Mouse (Mus musculus) cortical plate, adult 2 months (tissue): Measurements from ENCODE around the gene Nmnat3. TPM values are rescaled to one million over a fixed set of nuclear protein-coding genes. Genes with fewer than 3 reads are reported as not detected.
"Not testable (repeated sequence)": the region's sequence is repeated elsewhere in the genome, so short reads cannot be mapped to it uniquely, and the experiment has no call there.

Experiments
- H3K27ac ChIP-seq: fragments of 200-500 bp; 2 replicates; pipeline ENCODE4 v1.5.1; 2012; ENCODE audit warnings: low read length, control low read depth, inconsistent platforms; ENCODE audit not compliant: insufficient read depth
- H3K4me1 ChIP-seq: fragments of 200-500 bp; 2 replicates; pipeline ENCODE4 v1.6.1; 2011; ENCODE audit warnings: low read length; ENCODE audit not compliant: control insufficient read depth, insufficient read depth
- H3K4me3 ChIP-seq: fragments of 200-500 bp; 2 replicates; pipeline ENCODE4 v1.5.1; 2011; ENCODE audit warnings: mild to moderate bottlenecking, low read length, control low read depth; ENCODE audit not compliant: insufficient read depth
- CTCF ChIP-seq: fragments of 200-500 bp; IDR thresholded peaks from 2 replicates; pipeline ENCODE4 v1.5.1; 2011; ENCODE audit warnings: mild to moderate bottlenecking, control low read depth, low read length; ENCODE audit not compliant: insufficient read depth; ENCODE audit errors: extremely low read depth
- POLR2A ChIP-seq: fragments of 200-500 bp; IDR thresholded peaks from 2 replicates; pipeline ENCODE4 v1.6.1; 2011; ENCODE audit warnings: mild to moderate bottlenecking, low read length, control low read depth; ENCODE audit not compliant: insufficient read depth; ENCODE audit errors: extremely low read depth
- polyA plus RNA-seq: library from polyadenylated mRNA; depleted of rRNA; stranded (reverse); fragments of >200 nt; gene quantifications from 2 replicates; pipeline ENCODE4 v1.2.3, GENCODE M21; 2012; rRNA removed

Gene Nmnat3
- polyA plus RNA-seq = 2.9 and 3.1 TPM in 2 replicates

DNA sequence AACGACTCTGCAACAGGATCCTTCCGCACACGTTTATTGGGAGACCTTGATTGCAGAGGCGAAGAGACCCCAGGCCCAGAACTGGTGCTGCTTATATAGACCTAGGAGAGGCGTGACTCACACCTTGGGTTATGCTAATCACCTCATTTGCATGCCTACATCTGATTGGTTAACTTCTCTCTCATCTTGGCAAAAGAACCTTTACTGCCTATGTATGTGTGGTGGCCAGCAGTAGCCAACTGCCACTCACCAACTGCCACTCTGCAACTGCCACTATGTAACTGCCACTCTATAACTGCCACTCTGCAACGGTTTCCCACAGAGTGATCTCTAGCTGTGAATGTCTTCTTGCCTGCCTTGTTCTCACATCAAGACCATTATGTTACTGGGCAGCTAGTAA is at the start of gene Nmnat3:
Gene Nmnat3, plus strand, starts transcription at position 301 of the 400 bp plus-strand sequence.
- not testable (repeated sequence) for H3K27ac ChIP-seq, H3K4me3 ChIP-seq, H3K4me1 ChIP-seq

DNA sequence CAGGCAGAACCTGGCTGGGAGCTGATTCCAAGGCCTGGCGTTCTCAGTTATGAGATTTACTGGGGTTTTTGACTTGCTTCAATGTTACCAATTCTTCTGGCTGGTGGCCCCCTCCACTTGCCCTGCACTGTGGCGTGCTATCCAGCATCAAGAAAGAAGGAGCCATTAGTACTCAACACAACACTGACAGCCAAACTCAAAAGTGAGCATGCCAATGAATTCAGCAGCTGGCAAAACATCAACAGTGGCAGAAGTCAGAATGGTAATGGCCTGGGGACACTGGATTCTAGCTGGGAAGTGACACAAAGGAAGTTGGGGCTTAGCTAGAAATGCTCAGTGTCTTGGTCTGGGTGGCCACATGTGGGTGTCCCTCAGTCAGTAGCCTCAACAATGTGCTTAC is 43.8 kb upstream of the Nmnat3 start:
- no peak overlapping the region for H3K4me3 ChIP-seq
- no peak for TF ChIP-seq CTCF
- TF ChIP-seq POLR2A = no peak
- H3K4me1 ChIP-seq = no peaks in the 10 kb centered on the region; the same call in 1 of the 2 replicates
- no peak overlapping the region for H3K27ac ChIP-seq

DNA sequence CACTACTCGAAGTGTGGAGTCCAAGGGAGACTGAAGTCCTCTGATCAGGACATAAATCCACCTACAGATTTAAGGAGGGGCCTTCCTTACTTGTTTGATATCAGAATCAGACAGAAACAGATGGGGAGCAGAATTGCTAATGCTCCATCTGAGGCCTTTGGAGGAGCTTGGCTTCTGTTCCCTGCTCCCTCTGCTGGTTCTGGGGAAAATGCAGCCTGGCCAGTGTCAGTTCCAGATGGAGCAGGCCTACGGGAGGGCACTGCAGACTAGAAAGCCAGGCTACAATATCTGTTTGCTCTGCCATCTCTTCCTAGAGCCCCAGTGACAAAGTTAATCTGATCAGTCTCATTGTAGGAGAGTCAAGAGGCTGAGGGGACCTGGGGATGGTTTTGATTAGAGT is 43.0 kb upstream of the Nmnat3 start:
- H3K27ac ChIP-seq = no peak overlapping the region
- TF ChIP-seq POLR2A (no peak), CTCF (peak; percentile 75)
- H3K4me1 ChIP-seq = no peaks in the 10 kb centered on the region; the same call in 1 of the 2 replicates
- H3K4me3 ChIP-seq = no peak overlapping the region

DNA sequence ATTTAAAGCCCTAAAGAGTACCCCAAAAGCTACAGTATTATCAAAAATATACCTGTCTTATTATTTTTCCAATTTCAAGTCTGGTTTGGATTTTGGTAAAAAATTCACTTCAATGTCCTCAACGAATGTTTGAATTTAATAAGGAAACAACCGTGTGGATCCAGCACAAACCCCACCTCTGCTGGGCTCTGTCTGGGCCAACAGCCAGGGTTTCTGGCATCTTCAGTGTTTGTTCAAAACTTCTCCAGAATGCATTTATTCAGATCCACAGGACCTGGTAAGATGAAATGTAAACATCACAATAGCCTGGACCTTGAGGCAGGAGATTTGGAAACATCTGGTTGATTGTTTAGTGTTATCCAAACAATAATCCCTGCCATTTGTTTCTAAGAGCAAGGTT is 42.0 kb upstream of the Nmnat3 start:
- no peak overlapping the region for H3K4me3 ChIP-seq
- TF ChIP-seq POLR2A (no peak), CTCF (no peak)
- H3K4me1 ChIP-seq = no peaks in the 10 kb centered on the region; the same call in 1 of the 2 replicates
- no peak overlapping the region for H3K27ac ChIP-seq

DNA sequence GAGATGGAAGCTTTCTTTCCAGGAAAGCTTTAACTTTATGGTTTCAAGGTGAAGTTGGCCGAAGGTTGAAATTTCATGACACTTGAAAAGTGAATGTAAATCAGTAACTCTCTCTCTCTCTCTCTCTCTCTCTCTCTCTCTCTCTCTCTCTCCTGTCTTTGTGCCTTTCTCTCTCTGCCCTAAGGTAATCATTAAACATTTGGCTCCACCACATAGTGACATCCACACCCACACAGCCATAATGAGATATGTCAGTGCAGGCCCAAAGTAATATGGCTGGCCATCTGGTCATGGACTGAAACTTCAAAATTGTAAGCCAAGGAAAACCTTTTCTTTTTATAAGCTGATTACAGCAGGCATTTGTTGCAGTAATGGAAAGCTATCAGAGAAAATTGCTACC is 40.9 kb upstream of the Nmnat3 start:
- no peak for TF ChIP-seq POLR2A
- no peak for TF ChIP-seq CTCF
- Histone ChIP-seq H3K4me3 (no peak overlapping the region), H3K27ac (no peak overlapping the region), H3K4me1 (no peaks in the 10 kb centered on the region; the same call in 1 of the 2 replicates)

DNA sequence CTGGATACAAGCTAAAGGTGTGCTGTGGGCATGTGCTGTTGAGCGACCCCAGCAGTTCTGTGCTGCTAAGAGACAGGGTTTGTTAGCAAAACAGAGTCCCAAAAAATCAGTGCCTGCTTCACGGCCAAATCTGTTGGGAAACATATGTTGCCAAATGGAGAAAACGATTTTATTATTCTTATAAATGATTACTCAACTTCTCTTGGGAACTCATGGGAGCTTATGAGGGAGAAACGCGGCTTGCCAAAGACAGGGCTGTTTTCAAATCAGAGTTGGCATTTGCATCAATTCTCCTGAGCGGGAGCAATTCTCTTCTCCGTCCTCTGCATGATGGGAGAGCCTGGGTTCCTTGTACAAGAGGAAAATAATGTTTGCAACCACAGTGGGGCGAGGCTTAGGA is 27.0 kb upstream of the Nmnat3 start:
- no peak for TF ChIP-seq POLR2A
- no peak for TF ChIP-seq CTCF
- Histone ChIP-seq H3K27ac (no peak overlapping the region), H3K4me3 (no peak overlapping the region), H3K4me1 (no peaks in the 10 kb centered on the region; the same call in 1 of the 2 replicates)

DNA sequence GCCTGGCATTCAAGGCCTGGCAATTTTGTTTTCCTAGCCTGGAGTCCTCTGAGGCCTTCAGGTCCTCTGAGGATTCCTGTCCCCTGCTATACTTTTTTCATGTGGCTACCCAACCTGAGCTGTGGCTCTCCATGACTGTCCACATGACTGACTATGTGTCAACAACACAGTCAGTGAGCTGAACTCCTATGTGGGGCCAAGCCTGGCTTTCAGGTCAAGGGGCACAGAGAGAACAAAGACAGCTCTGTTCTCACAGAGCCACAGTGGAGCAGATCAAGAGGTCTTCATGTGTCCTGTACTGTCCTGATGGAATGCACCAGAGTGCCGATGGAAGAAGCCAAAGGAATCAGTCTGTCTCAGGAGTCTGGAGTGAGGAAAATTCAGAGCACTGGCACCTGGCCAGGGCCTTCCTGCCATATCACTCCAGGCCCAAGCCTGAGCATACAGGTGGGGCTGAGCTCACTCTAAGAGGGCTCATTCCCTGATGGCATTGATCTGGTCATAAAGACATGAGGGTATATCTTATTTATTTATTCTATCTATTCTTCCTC is 25.7 kb upstream of the Nmnat3 start:
- Histone ChIP-seq H3K4me1 (no peaks in the 10 kb centered on the region; the same call in 1 of the 2 replicates), H3K4me3 (no peak overlapping the region), H3K27ac (no peak overlapping the region)
- TF ChIP-seq POLR2A (no peak), CTCF (no peak)

DNA sequence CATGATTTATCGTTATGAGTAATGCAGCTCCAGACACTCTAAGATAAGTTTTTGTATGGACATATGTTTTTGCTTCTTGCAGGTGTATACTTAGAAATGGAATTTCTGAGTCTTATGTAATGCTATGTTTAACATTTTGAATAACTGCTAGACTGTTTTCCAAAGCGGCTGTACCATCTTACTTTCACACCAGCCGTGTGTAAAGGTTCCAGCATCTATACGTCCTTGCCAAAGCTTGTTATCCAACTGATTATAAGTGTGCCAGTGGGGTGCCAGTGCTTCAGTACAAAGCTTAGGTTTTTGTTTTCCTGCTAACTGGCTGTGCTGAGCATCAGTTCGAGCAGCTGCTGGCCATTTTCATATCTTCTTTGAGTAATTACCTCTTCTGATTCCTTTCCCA is 22.3 kb upstream of the Nmnat3 start:
- TF ChIP-seq CTCF (no peak), POLR2A (no peak)
- H3K27ac ChIP-seq = no peak overlapping the region
- H3K4me1 ChIP-seq = peaks cover 2% of the 10 kb centered on the region
- H3K4me3 ChIP-seq = no peak overlapping the region

DNA sequence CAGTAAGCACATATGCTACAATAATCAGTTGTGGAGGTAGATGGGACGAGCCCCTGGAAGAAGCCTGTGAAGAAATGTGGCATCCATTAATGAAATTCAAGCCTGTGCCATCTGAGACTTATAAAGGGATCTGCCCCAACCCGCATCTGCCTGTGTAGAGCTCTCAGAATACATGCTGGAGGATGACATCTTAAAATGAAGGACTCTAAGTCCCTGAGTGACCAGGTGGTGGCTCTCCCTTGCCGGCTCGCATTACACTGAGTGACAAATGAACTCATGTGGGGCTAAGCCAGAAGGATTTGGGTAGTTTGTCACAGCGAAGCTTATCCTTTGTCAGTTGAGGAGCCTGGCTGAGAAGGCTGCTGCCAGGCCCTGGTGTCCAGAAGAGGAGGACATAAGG is 14.5 kb upstream of the Nmnat3 start:
- Histone ChIP-seq H3K27ac (no peak overlapping the region), H3K4me1 (peaks cover 2% of the 10 kb centered on the region; the same call in 1 of the 2 replicates), H3K4me3 (no peak overlapping the region)
- TF ChIP-seq POLR2A = no peak
- no peak for TF ChIP-seq CTCF

DNA sequence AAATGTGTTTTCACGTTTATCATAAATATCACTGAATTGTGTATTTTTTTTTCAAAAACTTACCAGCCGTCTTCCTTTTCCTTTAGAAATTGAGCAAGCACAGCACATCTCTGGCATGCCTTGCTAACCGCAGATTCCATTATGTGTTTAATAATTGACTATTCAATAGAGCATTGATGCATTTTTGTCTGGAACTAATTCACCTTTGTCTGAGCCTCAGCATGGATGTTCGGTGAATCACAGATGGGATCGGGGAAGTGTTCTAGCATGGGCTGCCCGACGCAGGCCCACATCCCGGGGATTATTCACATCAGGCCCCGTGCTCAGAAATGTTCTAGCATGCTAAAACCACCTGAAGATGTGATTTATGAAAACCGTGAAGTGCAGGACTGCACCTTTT is 12.2 kb upstream of the Nmnat3 start:
- no peak overlapping the region for H3K27ac ChIP-seq
- TF ChIP-seq CTCF (no peak), POLR2A (no peak)
- H3K4me3 ChIP-seq = no peak overlapping the region
- no peaks in the 10 kb centered on the region for H3K4me1 ChIP-seq
